Mouse (Mus musculus): Measurements from ENCODE around the gene Abcc3.
A peak's percentile ranks its signal among the peaks of the same experiment; 100 is the strongest.

Abcc3 gene

DNA sequence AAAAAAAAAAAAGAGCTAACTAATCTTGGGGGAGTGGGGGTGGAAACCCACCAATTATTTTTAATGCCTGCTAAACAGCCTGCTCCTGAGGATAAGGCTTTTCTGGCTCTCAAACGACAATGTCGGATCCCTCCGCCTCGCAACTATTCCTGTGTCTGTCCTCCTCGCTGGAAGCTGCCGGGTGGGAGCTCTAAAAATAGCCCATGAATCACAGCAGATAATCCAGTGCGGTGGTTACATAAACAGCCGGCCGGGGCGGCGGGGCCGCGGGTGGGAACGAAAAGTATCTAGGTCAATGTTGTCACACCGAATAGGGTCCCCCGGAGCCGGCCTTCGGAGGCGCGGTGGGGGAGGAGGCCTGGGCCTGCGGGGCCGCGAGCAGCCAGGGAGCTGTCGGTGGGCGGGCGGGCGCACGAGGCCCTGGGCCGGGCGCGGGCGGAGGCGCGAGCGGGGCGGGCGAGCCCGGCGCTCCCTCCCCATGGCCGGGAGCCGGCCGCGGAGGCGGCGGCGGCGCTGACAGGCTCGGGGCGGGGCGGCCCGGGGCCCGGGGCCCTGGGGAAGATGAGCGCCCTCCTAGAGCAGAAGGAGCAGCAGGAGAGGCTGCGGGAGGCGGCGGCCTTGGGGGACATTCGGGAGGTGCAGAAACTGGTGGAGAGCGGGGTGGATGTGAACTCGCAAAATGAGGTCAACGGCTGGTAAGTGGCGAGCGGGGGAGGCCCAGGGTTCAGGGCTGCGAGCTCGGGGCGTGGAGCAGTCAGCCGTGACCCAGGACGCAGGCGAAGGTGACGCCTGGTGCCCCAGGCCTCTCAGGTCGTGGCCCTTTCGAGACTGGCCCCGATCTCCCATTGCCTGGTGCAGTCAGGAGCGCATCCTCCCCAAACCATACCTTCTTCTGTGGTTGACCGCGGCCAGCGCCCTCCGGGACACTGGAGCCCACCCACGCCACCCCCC is 64.8 kb downstream of the Abcc3 start, which contains the start of gene Ankrd40:
Ankrd40 (plus strand) TSS at position 309 of the 951 bp plus-strand sequence.
- DNase-seq (ENCODE audit: low spot score in 2 of 2): peak; percentile 92 to 94

DNA sequence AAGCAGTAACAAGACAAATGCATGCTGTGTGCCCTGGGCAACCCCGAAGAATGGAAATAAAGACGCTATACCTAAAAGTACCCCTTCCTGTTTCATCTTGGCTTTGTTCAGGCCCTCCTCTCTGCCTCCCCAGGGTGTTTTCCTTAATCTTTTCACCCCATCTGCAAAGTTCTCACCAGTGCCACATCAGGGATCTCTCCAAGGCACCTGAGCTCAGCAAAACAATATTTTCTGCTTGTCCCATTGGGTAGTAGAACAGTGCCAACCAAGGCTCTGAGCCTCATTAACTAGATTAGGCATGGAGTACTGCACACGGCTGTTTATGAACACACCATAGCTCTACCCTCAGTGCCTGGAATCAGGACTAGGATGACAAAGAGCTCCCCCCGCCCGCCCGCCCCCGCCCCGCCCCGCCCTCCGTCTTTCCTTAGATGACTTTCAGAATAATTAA is 65.8 kb downstream of the Abcc3 start:
- no peak for DNase-seq (ENCODE audit: low spot score in 2 of 2)

DNA sequence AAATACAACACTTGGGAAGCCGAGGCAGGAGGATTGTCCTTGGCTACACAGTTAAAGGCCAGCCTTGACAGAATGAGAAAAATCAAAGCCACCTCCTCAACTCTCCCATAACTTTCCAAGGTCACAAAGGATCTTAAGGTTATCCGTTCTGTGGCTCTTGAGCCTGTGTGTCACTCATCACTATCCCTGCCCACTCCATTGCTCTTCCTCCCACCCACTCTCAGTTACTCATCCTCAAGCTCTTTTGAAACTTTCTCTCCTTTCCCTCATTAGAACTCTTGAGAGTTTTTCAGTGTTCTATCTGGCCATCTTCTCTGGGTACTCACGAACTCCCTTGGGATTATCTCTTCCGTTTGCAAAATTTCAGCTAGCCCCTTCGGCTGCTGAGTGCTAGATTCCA is 68.2 kb downstream of the Abcc3 start:
- no peak for DNase-seq (ENCODE audit: low spot score in 2 of 2)

DNA sequence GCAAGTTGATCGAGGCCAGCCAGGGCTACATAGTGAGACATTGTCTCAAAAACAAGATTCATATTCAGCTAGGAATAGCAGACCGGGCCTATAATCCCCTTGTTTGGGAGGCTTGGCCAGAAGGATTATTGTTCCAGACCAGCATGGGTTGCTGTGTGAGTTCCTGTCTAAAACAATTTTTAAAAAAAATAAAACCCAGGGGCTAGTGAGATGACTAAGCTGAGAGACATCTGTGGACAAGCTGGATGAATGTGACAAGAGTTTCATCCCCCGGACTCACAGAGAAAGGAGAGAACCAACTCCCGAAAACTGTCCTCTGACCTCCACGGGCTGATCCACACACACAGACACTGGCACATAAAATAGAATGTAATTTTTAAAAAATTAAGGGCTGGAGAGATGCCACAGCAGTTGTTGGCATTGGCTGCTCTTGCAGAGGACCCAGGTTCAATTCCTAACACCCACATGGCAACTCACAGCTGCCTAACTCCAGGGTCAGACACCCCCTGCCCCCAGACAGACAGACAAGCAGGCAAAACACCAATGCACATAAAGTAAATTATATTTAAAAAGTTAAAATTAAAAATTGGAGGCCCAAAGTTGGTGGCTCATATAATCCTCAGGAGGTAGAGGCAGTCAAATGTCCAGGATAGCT is 69.4 kb downstream of the Abcc3 start:
- no peak for DNase-seq (ENCODE audit: low spot score in 2 of 2)

DNA sequence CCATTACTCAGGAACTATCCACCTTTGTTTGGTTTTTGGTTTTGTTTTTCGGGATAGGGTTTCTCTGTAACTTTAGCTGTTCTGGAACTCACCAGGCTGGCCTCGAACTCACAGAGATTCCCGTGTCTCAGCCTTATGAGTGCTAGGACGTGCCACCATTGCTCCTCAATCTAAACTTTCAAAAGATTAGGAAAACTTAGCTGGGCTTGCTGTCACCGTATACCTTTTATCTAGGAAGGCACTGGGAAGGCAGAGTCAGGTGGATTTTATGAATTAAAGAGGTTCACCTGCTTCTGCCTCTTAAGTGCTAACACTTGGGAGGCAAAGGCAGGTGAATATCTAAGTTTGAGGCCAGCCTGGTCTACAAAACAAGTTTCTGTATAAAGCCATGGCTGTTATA is 70.2 kb downstream of the Abcc3 start:
- no peak for DNase-seq (ENCODE audit: low spot score in 2 of 2)

DNA sequence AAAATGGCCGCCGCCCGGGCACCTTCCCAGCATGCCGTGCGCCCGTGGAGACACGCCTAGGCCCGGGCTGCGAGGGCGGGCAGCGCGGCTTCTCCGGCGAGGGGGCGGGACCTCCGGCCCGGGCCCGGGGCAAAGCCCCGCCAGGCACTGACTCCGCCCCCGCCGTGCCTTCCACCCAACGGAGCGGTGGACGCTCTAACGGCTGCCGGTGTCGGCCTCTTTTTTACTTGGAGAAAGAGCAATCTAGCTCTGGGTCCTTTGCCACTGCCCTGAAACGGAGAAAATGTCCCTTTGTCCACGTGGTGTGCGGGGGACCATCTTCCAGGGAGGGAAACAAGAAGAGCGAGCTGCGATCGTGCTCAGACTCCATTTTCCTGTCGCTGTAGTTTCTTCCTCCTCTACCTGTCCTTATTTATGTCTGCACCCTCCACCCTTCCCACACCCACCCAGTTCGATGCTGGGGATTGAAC is 70.8 kb downstream of the Abcc3 start, which contains the start of gene Luc7l3:
Luc7l3 (minus strand) TSS at position 58 of the 470 bp plus-strand sequence.
- peak; percentile 91 to 95 for DNase-seq (ENCODE audit: low spot score in 2 of 2)

DNA sequence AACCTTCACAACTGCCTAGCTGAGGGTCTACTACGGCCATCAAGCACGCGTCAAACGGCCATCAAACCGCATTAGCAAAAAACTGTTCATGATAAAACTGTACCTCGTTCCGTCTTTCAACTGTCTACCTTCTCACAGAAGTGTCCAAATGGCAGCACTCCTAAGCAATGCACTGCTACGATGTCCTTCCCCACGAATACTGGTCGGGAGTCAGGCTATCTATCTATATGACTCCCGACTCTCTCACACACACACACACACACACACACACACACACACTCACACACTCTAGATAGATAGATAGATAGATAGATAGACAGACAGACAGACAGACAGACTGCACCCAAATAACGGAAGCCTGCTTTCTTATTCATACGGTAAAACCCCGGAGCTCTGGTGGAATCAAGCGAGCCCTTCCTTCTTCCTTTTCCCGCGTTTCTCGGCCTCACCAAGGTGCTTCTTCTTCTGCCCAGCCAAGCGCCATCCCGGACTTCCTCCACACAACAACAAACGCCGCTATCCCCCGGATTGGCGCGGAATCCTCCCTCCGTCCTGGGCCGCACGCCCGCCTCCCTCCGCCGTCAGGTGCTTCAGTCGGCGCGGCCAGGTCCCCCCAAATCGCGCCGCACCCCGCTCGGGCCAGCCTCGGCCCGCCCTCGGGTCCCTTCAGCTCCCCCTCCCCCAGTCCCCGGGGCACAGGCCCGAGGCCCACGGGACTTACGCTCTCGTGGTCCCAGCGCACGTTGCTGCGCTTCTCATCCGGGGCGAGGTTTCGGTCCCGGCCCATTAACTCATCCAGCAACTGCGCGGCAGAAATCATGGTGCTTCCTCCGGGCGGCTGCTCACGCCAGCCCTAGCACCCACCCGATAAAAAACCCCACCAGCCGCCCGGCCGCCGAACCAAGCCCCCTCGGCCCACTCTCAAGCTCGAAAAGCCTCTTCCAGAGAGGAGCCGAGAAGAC is 71.5 kb downstream of the Abcc3 start:
- no peak for DNase-seq (ENCODE audit: low spot score in 2 of 2)

DNA sequence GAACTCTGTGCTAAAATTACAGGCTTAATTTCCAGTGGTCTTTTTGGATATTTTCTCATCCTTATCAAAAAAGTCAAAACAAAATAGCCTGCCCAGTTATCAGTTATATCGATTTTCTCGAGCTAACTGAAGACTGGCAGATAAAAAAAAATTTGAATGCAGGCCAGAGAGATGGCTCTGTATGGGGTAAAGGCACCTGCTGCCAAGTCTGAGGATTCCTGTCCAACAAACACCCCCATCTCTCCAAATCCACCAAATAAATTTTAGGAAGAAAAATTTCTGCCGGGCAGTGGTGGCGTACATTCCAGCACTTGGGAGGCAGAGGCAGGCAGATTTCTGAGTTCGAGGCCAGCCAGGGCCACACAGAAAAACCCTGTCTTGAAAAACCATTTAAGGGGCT is 74.7 kb downstream of the Abcc3 start:
- no peak for DNase-seq (ENCODE audit: low spot score in 2 of 2)

DNA sequence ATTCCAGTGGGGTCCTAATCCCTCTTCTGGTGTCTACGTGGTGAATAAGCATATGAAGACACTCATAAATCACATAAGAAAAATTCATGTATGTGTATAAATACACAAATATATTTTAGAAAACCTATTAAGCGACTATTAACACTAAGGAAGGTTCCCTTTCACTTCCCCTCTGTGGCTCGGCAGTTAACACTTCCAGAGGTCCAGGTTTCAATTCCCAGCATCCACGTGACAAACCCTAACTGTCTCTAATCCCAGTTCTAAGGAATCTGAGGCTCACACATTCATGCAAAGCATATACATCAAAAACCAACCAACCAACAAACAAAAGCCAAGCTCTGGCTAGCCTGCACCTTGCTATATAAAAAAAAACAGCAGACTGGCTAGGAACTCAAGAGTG is 75.3 kb downstream of the Abcc3 start:
- no peak for DNase-seq (ENCODE audit: low spot score in 2 of 2)

DNA sequence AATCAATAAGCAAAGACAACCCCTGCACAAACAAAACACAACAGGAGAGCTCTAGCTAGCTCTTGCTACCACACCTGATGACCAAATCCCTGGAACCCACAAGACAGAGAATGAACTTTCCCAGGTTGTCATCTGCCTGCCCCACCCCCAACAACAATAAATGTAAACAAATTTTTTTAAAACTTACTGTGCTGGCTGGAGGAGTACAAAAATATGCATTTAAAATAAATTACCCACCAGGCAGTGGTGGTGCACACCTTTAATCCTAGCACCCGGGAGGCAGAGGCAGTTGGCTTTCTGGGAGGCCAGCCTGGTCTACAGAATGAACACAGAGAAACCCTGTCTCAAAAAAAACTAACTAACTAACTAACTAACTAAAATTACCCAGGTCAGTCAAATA is 75.8 kb downstream of the Abcc3 start:
- DNase-seq (ENCODE audit: low spot score in 2 of 2): no peak

DNA sequence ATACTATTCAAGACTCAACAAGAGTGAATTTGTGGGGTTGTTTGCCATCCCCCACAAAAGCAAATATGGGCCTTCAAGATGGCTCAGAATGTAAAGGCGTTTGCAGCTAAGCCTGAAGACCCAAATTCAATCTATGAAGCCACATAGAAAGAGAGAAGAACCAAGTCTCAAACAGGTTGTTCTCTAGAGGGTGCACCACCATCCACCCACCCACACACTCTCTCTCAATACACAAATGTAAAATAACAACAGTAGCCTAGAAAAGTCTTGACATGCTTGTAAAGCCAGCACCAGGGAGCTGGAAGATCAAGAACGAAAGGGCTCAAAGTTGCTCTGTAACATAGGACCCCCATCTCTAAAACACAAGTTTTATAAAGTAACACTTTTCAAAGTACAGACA is 76.3 kb downstream of the Abcc3 start:
- DNase-seq (ENCODE audit: low spot score in 2 of 2): no peak

DNA sequence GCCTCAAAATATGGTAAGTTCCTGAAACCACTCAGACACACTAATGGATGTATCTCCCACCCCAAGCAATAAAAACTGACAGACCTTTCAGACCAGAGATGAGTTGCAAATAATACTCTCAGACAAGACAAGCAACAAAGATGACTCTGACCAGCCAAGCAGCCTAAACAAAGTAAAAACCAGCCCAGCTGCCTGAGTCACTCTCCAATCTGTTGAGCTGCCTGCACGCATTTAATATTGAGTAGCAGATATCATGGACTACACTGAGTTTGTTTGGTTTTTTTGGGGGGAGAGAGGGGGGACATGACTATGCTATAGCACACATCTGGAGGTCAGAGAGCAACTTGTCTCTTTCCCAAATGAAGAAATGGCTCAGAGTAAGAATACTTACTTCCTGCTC is 77.5 kb downstream of the Abcc3 start:
- DNase-seq (ENCODE audit: low spot score in 2 of 2): no peak

DNA sequence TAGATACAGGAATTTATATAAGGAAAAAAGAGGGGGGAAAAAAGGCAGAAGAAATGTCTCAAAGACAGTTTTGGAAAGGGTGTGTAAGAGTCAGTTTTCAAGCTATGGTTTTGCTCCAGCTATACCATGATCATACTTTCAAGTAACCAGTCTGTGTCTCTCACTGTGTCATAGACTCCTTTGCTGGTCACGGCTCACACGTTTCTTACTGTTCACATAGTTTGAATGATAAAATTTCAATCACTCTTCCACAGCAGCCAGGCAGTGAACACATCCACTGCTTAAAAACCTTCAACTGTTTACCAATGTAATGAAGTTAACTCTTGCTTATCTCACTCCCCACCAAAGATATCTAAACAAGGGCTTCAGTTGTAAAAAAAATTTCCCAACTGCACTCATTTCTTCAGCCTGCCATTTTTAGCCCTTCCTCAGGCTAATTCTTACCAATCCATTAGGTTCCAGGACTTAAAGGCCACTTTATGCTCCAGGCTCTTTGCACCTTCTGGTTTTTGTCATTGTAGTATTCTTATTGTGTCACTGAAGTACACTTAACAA is 78.6 kb downstream of the Abcc3 start:
- no peak for DNase-seq (ENCODE audit: low spot score in 2 of 2)

DNA sequence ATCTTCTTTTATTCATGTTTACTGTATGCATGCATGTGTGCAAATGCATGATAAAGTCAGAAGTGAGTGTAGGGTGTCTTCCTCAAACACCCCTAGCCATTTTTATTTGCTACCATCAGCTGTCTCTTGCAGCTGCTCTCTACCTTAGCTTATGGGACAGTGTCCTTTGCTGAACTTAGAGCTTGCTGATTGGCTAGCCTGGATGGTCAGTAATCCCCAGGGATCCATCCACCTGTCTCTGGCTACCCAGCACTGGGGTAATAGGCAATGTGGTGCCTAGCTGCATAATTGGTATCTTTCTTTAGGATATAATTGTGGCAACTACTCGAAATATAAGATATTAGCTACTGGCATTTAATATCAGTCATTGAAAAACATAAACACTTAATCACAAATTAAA is 80.1 kb downstream of the Abcc3 start:
- DNase-seq (ENCODE audit: low spot score in 2 of 2): no peak

DNA sequence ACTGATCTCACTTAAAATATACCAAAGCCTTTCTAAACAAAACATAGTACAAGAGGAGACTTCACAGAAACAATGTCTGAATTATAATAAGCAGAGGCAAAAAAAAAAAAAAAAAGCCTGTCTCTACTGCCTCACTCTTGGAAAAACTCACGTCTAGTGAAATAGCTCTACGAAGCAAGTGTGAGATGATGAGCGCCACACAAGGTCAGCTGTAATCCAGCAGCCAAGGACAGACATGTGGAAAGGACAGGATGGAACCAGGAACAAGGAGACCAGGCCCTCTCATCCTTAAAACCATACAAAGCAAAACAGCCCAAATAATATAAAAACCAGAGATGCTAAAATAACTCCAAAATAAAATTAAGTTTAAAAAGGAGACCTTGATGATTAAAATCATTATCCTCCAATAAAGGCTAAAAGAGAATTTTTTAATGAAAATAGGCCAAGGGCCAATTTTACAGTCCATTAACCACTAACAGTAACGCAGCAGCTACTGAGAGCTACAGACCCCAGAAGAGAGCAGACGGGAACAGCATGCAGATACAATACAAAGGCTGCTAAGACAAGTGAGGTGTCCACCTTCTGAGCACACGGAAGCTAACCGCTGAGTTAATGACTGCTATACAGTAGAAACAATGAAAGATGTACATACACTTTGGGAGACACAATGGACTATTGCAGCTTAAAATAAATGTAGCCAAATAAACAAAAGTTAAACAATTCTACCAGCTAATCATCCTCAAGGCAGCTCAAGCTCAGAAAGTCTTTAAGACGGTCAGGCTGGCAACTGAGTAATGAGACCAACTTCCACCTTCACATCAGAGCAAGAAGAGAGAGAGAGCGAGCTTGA is 97.6 kb downstream of the Abcc3 start:
- no peak for DNase-seq (ENCODE audit: low spot score in 2 of 2)
